Mouse (Mus musculus): ENCODE results near the gene Gm6882.
"Not testable (repeated sequence)": the region's sequence is repeated elsewhere in the genome, so short reads cannot be mapped to it uniquely, and the experiment has no call there.

Gene Gm6882

GRCm38 (mm10) chr7:21432645-21433044, at the start of gene Gm6882:
Gm6882 (minus strand) TSS chr7:21432745.
- DNase-seq = not testable (repeated sequence)
